Mouse (Mus musculus): ENCODE results near the gene Slc25a20.

- TF ChIP-seq POLR2A (IDR thresholded peaks at IDR 0.05; ENCODE audit: low read depth, low read length) (no peak), CTCF (conservative IDR thresholded peaks at IDR 0.05; ENCODE audit: insufficient read depth, insufficient read length, low read depth, low read length) (no peak)
Observed at GRCm38 (mm10) chr9:108694533-108694932, 32.6 kb downstream of the Slc25a20 start.

All from kidney, adult 2 months (tissue).